Mouse (Mus musculus): Measurements from ENCODE around the gene Prok1. TPM values are rescaled to one million over a fixed set of nuclear protein-coding genes. Genes with fewer than 3 reads are reported as not detected.

Prok1 gene
- total RNA-seq (2023): not detected

GRCm38 (mm10) chr3:107239607-107240006 lies at the start of gene Prok1:
Prok1 (minus strand) TSS chr3:107239707.

DNA sequence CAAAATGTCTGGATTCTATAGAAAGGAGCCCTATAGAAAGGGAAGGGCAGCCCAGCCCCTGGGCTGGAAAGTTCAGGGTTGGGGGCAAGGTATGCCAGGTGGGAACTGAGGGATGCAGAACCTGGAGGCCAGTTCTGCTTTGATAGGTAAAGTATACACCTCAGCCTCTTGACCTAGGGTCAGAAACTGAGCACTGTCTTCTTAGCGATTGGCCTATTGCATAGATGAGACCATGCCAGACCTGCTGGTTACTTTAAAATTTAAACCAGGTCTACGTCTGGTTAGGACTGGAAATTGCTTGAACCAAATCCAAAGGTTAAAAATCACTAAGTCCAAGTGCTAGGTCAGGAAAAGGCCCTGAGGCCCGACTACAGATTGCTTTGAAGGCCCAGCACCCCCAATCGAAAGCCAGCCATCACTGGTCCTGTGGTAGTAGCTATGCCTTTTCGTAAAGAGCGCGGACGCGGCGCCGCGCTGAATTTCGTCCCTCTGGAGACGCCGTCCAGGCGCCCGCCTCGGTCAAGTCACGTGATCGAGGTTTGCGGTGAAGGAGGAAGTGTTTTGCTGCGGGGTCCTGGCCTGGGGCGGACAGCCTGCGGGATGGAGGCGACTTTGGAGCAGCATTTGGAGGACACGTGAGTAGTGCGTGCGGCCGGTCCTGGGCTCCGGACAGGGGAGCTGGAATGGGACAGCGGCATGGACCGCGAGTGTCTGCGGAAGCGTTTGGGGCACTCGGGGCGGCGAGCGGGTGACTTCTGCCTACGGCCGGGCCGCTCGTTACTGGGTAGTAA lies 39.2 kb upstream of the Prok1 start, which contains the start of gene Lamtor5:
Gene Lamtor5, plus strand, starts transcription at position 380 of the 791 bp plus-strand sequence.

GRCm38 (mm10) chr3:107230527-107230926 lies 9.0 kb downstream of the Prok1 start, which contains the start of gene A630076J17Rik:
A630076J17Rik (plus strand) TSS chr3:107230614.

GRCm38 (mm10) chr3:107221608-107222007 lies 17.9 kb downstream of the Prok1 start, which contains the start of gene Cym:
Cym (minus strand) TSS chr3:107221732.

Other genes starting within 250 kb of the Prok1 start
- 10 to 100 TPM in 1 of 2 experiments, 1 to 10 TPM in 1; 5.7 to 10.0 TPM for gene Kcna3, start 203.5 kb downstream of the Prok1 start, total RNA-seq (2023)
- under 1 TPM in 1 of 2 experiments, not detected in 1; 0.04 TPM for gene Kcna2, start 138.6 kb downstream of the Prok1 start, total RNA-seq (2023)
- gene Kcna10, start 56.7 kb downstream of the Prok1 start, total RNA-seq (2023): not detected
- gene Cym, start 18.0 kb downstream of the Prok1 start, total RNA-seq (2023): not detected
- gene A630076J17Rik, start 9.1 kb downstream of the Prok1 start, total RNA-seq (2023): not detected
- gene Lamtor5, start 39.2 kb upstream of the Prok1 start, total RNA-seq (2023): 10 to 100 TPM; 49.2 to 53.9 TPM
- under 1 TPM in 1 of 2 experiments, not detected in 1; 0.15 TPM for gene Slc16a4, start 51.5 kb upstream of the Prok1 start, total RNA-seq (2023)
- gene Rbm15, start 94.0 kb upstream of the Prok1 start, total RNA-seq (2023): 10 to 100 TPM; 33.7 to 33.9 TPM
- gene Kcnc4, start 219.8 kb upstream of the Prok1 start, total RNA-seq (2023): not detected

Data from neutrophil, adult 59 days (primary cell).